Mouse (Mus musculus) embryonic fibroblast, embryonic 13.5 days (primary cell): ENCODE data around the gene Rab3a. TPM values are rescaled to one million over a fixed set of nuclear protein-coding genes. Genes with fewer than 3 reads are reported as not detected.

Experiments used
- H3K27ac ChIP-seq: 2 replicates; pipeline ENCODE4 v1.5.1; 2012; ENCODE audit warnings: low read length, control low read depth, inconsistent platforms; ENCODE audit not compliant: insufficient read depth
- H3K4me1 ChIP-seq: 2 replicates; pipeline ENCODE4 v1.6.1; 2011; ENCODE audit warnings: low read length; ENCODE audit not compliant: control insufficient read depth, insufficient read depth
- H3K4me3 ChIP-seq: 2 replicates; pipeline ENCODE4 v1.5.1; 2011; ENCODE audit warnings: mild to moderate bottlenecking, control low read depth, low read length; ENCODE audit not compliant: insufficient read depth
- CTCF ChIP-seq: IDR thresholded peaks from 2 replicates; pipeline ENCODE4 v1.5.1; 2011; ENCODE audit warnings: mild to moderate bottlenecking, control low read depth, low read length, moderate library complexity, borderline replicate concordance; ENCODE audit not compliant: insufficient read depth
- POLR2A ChIP-seq: IDR thresholded peaks from 2 replicates; pipeline ENCODE4 v1.6.1; 2011; ENCODE audit warnings: low read depth, mild to moderate bottlenecking, control low read depth, low read length, moderate library complexity
- polyA plus RNA-seq: library from polyadenylated mRNA; stranded (reverse); fragments of >200 nt; gene quantifications from 2 replicates; pipeline ENCODE4 v1.2.4, GENCODE M21; 2011; ENCODE audit warnings: low read depth; ENCODE audit not compliant: missing spikeins, insufficient read length

The Rab3a gene
- polyA plus RNA-seq, 1 experiment = 8.6 TPM

- TF ChIP-seq POLR2A = no peak
- TF ChIP-seq CTCF = no peak
- Histone ChIP-seq H3K27ac (no peak overlapping the region), H3K4me1 (0 out of 2 replicates have a peak, but pooled peaks cover under 1% of the 10 kb centered on the region), H3K4me3 (no peak overlapping the region)
These were observed 52.8 kb downstream of the Rab3a start for GRCm38 (mm10) chr8:70807304-70807703.

DNA sequence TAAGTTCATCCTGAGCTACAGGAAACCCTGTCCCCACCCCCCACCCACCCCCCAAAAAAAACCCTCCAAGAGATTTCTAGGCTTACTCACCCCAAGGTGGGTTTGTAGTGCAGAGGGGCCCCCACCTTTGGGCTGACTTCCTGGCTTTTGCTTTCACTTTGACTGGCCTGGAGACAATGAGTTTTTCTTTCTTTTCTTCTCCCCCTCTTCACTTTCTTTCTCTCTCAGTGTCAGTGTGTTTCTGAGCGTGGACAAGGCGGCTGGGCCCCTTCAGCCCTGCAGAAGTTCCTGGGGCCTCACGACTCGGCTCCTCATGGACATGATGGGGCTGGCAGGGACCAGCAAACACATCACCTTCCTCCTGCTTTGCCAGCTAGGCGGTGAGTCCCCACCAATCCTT, 53.8 kb downstream of the Rab3a start, which contains the start of gene Il12rb1:
Gene Il12rb1 (plus strand): TSS at position 211 of the 400 bp plus-strand sequence.
- H3K27ac ChIP-seq = no peak within 1 kb of the TSS
- H3K4me3 ChIP-seq = no peak within 1 kb of the TSS
- H3K4me1 ChIP-seq = peaks cover 4% of the 10 kb centered on the region; the same call in 1 of the 2 replicates
- TF ChIP-seq POLR2A (no peak), CTCF (no peak)

Other genes starting within 250 kb of the Rab3a start
- 29.9 and 46.6 TPM in 2 replicates for gene Rex1bd, start 247.9 kb upstream of the Rab3a start, polyA plus RNA-seq
- 547 and 589 TPM in 2 replicates for gene Uba52, start 243.9 kb upstream of the Rab3a start, polyA plus RNA-seq
- 105 and 110 TPM in 2 replicates for gene Fkbp8, start 227.0 kb upstream of the Rab3a start, polyA plus RNA-seq
- gene Kxd1, start 226.7 kb upstream of the Rab3a start, polyA plus RNA-seq = 35.5 and 37.0 TPM in 2 replicates
- gene Ell, start 215.2 kb upstream of the Rab3a start, polyA plus RNA-seq = 16.1 and 20.4 TPM in 2 replicates
- gene Isyna1, start 160.3 kb upstream of the Rab3a start, polyA plus RNA-seq = 17.9 and 18.6 TPM in 2 replicates
- gene Ssbp4, start 145.8 kb upstream of the Rab3a start, polyA plus RNA-seq = 44.7 and 50.7 TPM in 2 replicates
- gene Lrrc25, start 138.5 kb upstream of the Rab3a start, polyA plus RNA-seq = 0.46 TPM in 1 of 2 replicates, not detected in the other
- 3.1 and 4.2 TPM in 2 replicates for gene Gdf15, start 122.2 kb upstream of the Rab3a start, polyA plus RNA-seq
- 53.7 and 54.3 TPM in 2 replicates for gene Pgpep1, start 94.3 kb upstream of the Rab3a start, polyA plus RNA-seq
- 54.9 and 60.2 TPM in 2 replicates for gene Lsm4, start 81.4 kb upstream of the Rab3a start, polyA plus RNA-seq
- gene Jund, start 55.7 kb upstream of the Rab3a start, polyA plus RNA-seq = 82.2 and 90.6 TPM in 2 replicates
- not detected in 2 replicates for gene Iqcn, start 51.2 kb upstream of the Rab3a start, polyA plus RNA-seq
- gene Gm3336, start 36.1 kb upstream of the Rab3a start, polyA plus RNA-seq = not detected in 2 replicates
- not detected in 2 replicates for gene Pde4c, start 31.0 kb upstream of the Rab3a start, polyA plus RNA-seq
- gene Mpv17l2, start 6.3 kb downstream of the Rab3a start, polyA plus RNA-seq = 29.1 and 32.6 TPM in 2 replicates
- 42.8 and 43.5 TPM in 2 replicates for gene Pik3r2, start 22.0 kb downstream of the Rab3a start, polyA plus RNA-seq
- gene Mast3, start 50.4 kb downstream of the Rab3a start, polyA plus RNA-seq = 12.6 and 13.1 TPM in 2 replicates
- gene Il12rb1, start 53.8 kb downstream of the Rab3a start, polyA plus RNA-seq = 1.1 TPM in 1 of 2 replicates, not detected in the other
- gene Arrdc2, start 85.0 kb downstream of the Rab3a start, polyA plus RNA-seq = 4.4 and 4.5 TPM in 2 replicates
- gene Kcnn1, start 108.6 kb downstream of the Rab3a start, polyA plus RNA-seq = 1.7 and 2.7 TPM in 2 replicates
- gene Ccdc124, start 119.3 kb downstream of the Rab3a start, polyA plus RNA-seq = 31.1 and 32.3 TPM in 2 replicates
- 0.28 and 0.30 TPM in 2 replicates for gene Slc5a5, start 138.1 kb downstream of the Rab3a start, polyA plus RNA-seq
- 1,792 and 1,906 TPM in 2 replicates for gene Rpl18a, start 142.7 kb downstream of the Rab3a start, polyA plus RNA-seq
- 24.2 and 27.8 TPM in 2 replicates for gene Map1s, start 151.3 kb downstream of the Rab3a start, polyA plus RNA-seq